10 mouse cellular contexts compared by ENCODE assay signal in the genomic region with DNA sequence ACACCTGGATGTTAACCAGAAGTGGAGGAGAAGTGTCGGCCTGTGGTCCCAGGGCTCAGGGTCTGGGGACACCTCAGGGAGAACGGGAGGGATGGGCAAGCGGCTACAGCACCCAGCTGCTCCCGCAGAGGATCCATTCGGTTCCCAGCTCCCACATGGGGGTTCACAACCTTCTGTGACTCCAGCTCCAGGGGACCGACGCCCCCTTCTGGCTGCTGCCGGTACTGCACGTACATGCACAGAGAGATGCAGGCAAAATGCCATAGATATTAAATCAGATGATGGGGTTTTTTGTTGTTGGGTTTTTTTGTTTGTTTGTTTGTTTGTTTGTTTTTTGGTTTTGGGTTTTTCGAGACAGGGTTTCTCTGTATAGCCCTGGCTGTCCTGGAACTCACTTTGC. TPM values are rescaled to one million over a fixed set of nuclear protein-coding genes. Genes with fewer than 3 reads are reported as not detected.
DNase-seq lines count a peak whose midpoint lies in the region; ATAC-seq and TF ChIP-seq lines count a peak whose summit lies in the region.
"Had no signal": no experiment of that assay in that cellular context is flagged by ENCODE, and none has a peak within 500 bp of the region (broad histone marks: within the 10 kb centered on the region; RNA-seq: fewer than 3 reads in every experiment).

No protein-coding gene starts in this region.

- no peaks in the 10 kb centered on the region for H3K9me3 ChIP-seq in intestine, postnatal 0 days (ENCODE audit: control insufficient read depth)
- H3K9me3 ChIP-seq in intestine, embryonic 16.5 days (ENCODE audit: control insufficient read depth, low read length): no peaks in the 10 kb centered on the region
- H3K9me3 ChIP-seq: embryonic facial prominence, embryonic 10.5 days; midbrain, embryonic 13.5 days had no signal

- no peak for ATAC-seq in intestine, postnatal 0 days
- ATAC-seq in intestine, embryonic 16.5 days: no peak
- ATAC-seq: midbrain, embryonic 13.5 days had no signal

- WGBS in intestine, postnatal 0 days: 50% methylated on average over 10 of the region's 10 CpGs
- WGBS in intestine, embryonic 16.5 days: 46% methylated on average over 10 of the region's 10 CpGs

- no peak overlapping the region for H3K4me2 ChIP-seq in intestine, postnatal 0 days (replicated peaks; ENCODE audit: low read depth)
- H3K4me2 ChIP-seq in intestine, embryonic 16.5 days (ENCODE audit: low read depth, low read length): no peak overlapping the region
- H3K4me2 ChIP-seq: midbrain, embryonic 13.5 days had no signal

- no peak for TF ChIP-seq POLR2A in brain, embryonic 14.5 days (IDR thresholded peaks at IDR 0.05; ENCODE audit: borderline replicate concordance, extremely low read depth, insufficient read depth, insufficient read length, poor library complexity, severe bottlenecking)

- H3K36me3 ChIP-seq in intestine, postnatal 0 days (ENCODE audit: control insufficient read depth, insufficient read depth): peaks cover 25% of the 10 kb centered on the region; the same call in 1 of the 2 replicates
- H3K36me3 ChIP-seq in intestine, embryonic 16.5 days (ENCODE audit: control insufficient read depth, insufficient read depth, low read length): peaks cover 17% of the 10 kb centered on the region

- no peak overlapping the region for H3K4me3 ChIP-seq in intestine, postnatal 0 days (ENCODE audit: low read depth, low read length)
- no peak overlapping the region for H3K4me3 ChIP-seq in intestine, embryonic 16.5 days (ENCODE audit: low read length)
- H3K4me3 ChIP-seq: midbrain, embryonic 13.5 days had no signal

- H3K27ac ChIP-seq in intestine, postnatal 0 days (ENCODE audit: low read depth, low read length): no peak overlapping the region
- H3K27ac ChIP-seq in intestine, embryonic 16.5 days (ENCODE audit: low read length): no peak overlapping the region
- H3K27ac ChIP-seq: embryonic facial prominence, embryonic 10.5 days; midbrain, embryonic 13.5 days had no signal

- H3K4me1 ChIP-seq in intestine, postnatal 0 days (replicated peaks; ENCODE audit: control insufficient read depth, insufficient read depth, low read length): no peaks in the 10 kb centered on the region
- H3K4me1 ChIP-seq in intestine, embryonic 16.5 days (ENCODE audit: control insufficient read depth, insufficient read depth, low read length): 0 out of 2 replicates have a peak, but pooled peaks cover 4% of the 10 kb centered on the region

- no peaks in the 10 kb centered on the region for H3K27me3 ChIP-seq in intestine, postnatal 0 days (replicated peaks; ENCODE audit: control insufficient read depth, insufficient read depth, low read length)
- H3K27me3 ChIP-seq in intestine, embryonic 16.5 days (replicated peaks; ENCODE audit: control insufficient read depth, insufficient read depth, low read length): no peaks in the 10 kb centered on the region
- H3K27me3 ChIP-seq: midbrain, embryonic 13.5 days had no signal

- no peak overlapping the region for H3K9ac ChIP-seq in intestine, postnatal 0 days (ENCODE audit: low read depth, low read length)
- no peak overlapping the region for H3K9ac ChIP-seq in intestine, embryonic 16.5 days (ENCODE audit: low read depth, low read length)
- H3K9ac ChIP-seq: midbrain, embryonic 13.5 days had no signal

- peak; percentile 77 for TF ChIP-seq CTCF in intestine, postnatal 0 days (IDR thresholded peaks at IDR 0.05; ENCODE audit: low read depth)
- TF ChIP-seq CTCF in brain, embryonic 14.5 days (IDR thresholded peaks at IDR 0.05; ENCODE audit: borderline replicate concordance, extremely low read depth, insufficient read depth, insufficient read length): peak; percentile 65

- peak; percentile 52 to 84 for DNase-seq in spleen, postnatal 4 days (ENCODE audit: low spot score in 2 of 2)
- no peak for DNase-seq in spleen, postnatal 36 days (ENCODE audit: low spot score in 2 of 2)
- DNase-seq in brain, embryonic 14.5 days (ENCODE audit: low read depth): no peak
- DNase-seq in testis, postnatal 10 days (ENCODE audit: low spot score): peak; percentile 86
- no peak for DNase-seq in c-Kit-positive CD71-positive TER-119-positive erythroid progenitor cells, embryonic 14.5 days (ENCODE audit: low spot score)
- DNase-seq in urinary bladder, postnatal 10 days (ENCODE audit: low spot score): no peak

RNA-seq across cellular contexts. Expression of a gene that starts 9.7 kb away (rescaled TPM):
- polyA plus RNA-seq in intestine, postnatal 0 days (2015; fragmentation: Nextera tagmentation; extraction: Ambion mirVana): 3.2 and 4.2 TPM in 2 replicates
- polyA plus RNA-seq in intestine, embryonic 16.5 days (2015; fragmentation: Nextera tagmentation; extraction: Ambion mirVana): 1.9 and 2.7 TPM in 2 replicates
- 112 and 115 TPM in 2 replicates for polyA plus RNA-seq in brain, embryonic 14.5 days (2012; rRNA removed)

RNA-seq across cellular contexts. Expression of a gene that starts 21.5 kb away (rescaled TPM):
- polyA plus RNA-seq in intestine, postnatal 0 days (2015; fragmentation: Nextera tagmentation; extraction: Ambion mirVana): 0.09 and 0.20 TPM in 2 replicates
- 0.39 and 0.64 TPM in 2 replicates for polyA plus RNA-seq in intestine, embryonic 16.5 days (2015; fragmentation: Nextera tagmentation; extraction: Ambion mirVana)
- 3.9 and 4.7 TPM in 2 replicates for polyA plus RNA-seq in brain, embryonic 14.5 days (2012; rRNA removed)

RNA-seq across cellular contexts. Expression of a gene that starts 21.6 kb away (rescaled TPM):
- 48.0 and 51.0 TPM in 2 replicates for polyA plus RNA-seq in intestine, postnatal 0 days (2015; fragmentation: Nextera tagmentation; extraction: Ambion mirVana)
- polyA plus RNA-seq in intestine, embryonic 16.5 days (2015; fragmentation: Nextera tagmentation; extraction: Ambion mirVana): 133 and 144 TPM in 2 replicates
- polyA plus RNA-seq in brain, embryonic 14.5 days (2012; rRNA removed): 265 and 292 TPM in 2 replicates

RNA-seq across cellular contexts. Expression of a gene that starts 28.9 kb away (rescaled TPM):
- 1,032 and 1,082 TPM in 2 replicates for polyA plus RNA-seq in intestine, postnatal 0 days (2015; fragmentation: Nextera tagmentation; extraction: Ambion mirVana)
- polyA plus RNA-seq in intestine, embryonic 16.5 days (2015; fragmentation: Nextera tagmentation; extraction: Ambion mirVana): 1,179 and 1,252 TPM in 2 replicates
- polyA plus RNA-seq in brain, embryonic 14.5 days (2012; rRNA removed): 597 and 852 TPM in 2 replicates

RNA-seq across cellular contexts. Expression of a gene that starts 29.5 kb away (rescaled TPM):
- 46.7 and 50.4 TPM in 2 replicates for polyA plus RNA-seq in intestine, postnatal 0 days (2015; fragmentation: Nextera tagmentation; extraction: Ambion mirVana)
- polyA plus RNA-seq in intestine, embryonic 16.5 days (2015; fragmentation: Nextera tagmentation; extraction: Ambion mirVana): 28.2 and 37.2 TPM in 2 replicates
- 1.4 and 1.5 TPM in 2 replicates for polyA plus RNA-seq in brain, embryonic 14.5 days (2012; rRNA removed)

Comparison
In these comparisons a context has a peak if more than half of its experiments do, and no peak if none do; other contexts are left out.
1. DNase-seq: peak in spleen, postnatal 4 days (2 of 2) and testis, postnatal 10 days (single experiment); none in spleen, postnatal 36 days (0 of 2), brain, embryonic 14.5 days (single experiment), c-Kit-positive CD71-positive TER-119-positive erythroid progenitor cells, embryonic 14.5 days (single experiment) and urinary bladder, postnatal 10 days (single experiment).
2. RNA of a gene that starts 9.7 kb away (polyA plus RNA-seq): 112 to 115 TPM in brain, embryonic 14.5 days; 3.2 to 4.2 TPM in intestine, postnatal 0 days and 1.9 to 2.7 TPM in intestine, embryonic 16.5 days; every median in the first group is over 10 times any median in the second.